Mouse (Mus musculus) neural tube, embryonic 11.5 days (tissue): ENCODE measurements around the gene Elovl6. TPM values are rescaled to one million over a fixed set of nuclear protein-coding genes. Genes with fewer than 3 reads are reported as not detected.

Experiments used
- ATAC-seq: fragments of 200-750 bp; cut with Nextera tagmentation; 2 replicates; pipeline ENCODE4 v1.8.0; 2017; ENCODE audit warnings: moderate number of reproducible peaks, mild to moderate bottlenecking, moderate TSS enrichment, moderate library complexity; ENCODE audit not compliant: insufficient read depth, low FRiP score, low TSS enrichment
- DNase-seq: peaks from one replicate; pipeline ENCODE4 v3.0.0-alpha.2; 2015; ENCODE audit warnings: low spot score
- H3K27ac ChIP-seq: fragments of 300-500 bp; sonication (generic); 2 replicates; pipeline ENCODE4 v1.5.1; 2014; ENCODE audit warnings: low read depth, mild to moderate bottlenecking, low read length
- H3K27me3 ChIP-seq: fragments of 300-500 bp; sonication (generic); 2 replicates; pipeline ENCODE4 v1.6.1; 2014; ENCODE audit warnings: mild to moderate bottlenecking, low read length, mixed read lengths; ENCODE audit not compliant: control insufficient read depth, insufficient read depth
- H3K36me3 ChIP-seq: fragments of 300-500 bp; sonication (generic); 2 replicates; pipeline ENCODE4 v1.6.1; 2014; ENCODE audit warnings: mild to moderate bottlenecking, low read length, moderate library complexity, mixed read lengths; ENCODE audit not compliant: control insufficient read depth, insufficient read depth
- H3K4me1 ChIP-seq: fragments of 300-500 bp; sonication (generic); 2 replicates; pipeline ENCODE4 v1.6.1; 2014; ENCODE audit warnings: low read length, mixed read lengths; ENCODE audit not compliant: control insufficient read depth, insufficient read depth
- H3K4me2 ChIP-seq: fragments of 300-500 bp; sonication (generic); 2 replicates; pipeline ENCODE4 v1.6.1; 2014; ENCODE audit warnings: low read depth, mild to moderate bottlenecking, moderate library complexity
- H3K4me3 ChIP-seq: fragments of 300-500 bp; sonication (generic); 2 replicates; pipeline ENCODE4 v1.5.1; 2014; ENCODE audit warnings: low read depth, low read length
- H3K9ac ChIP-seq: fragments of 300-500 bp; sonication (generic); 2 replicates; pipeline ENCODE4 v1.6.1; 2014; ENCODE audit warnings: mild to moderate bottlenecking, low read length
- H3K9me3 ChIP-seq: fragments of 300-500 bp; sonication (generic); 2 replicates; pipeline ENCODE4 v1.6.1; 2016; ENCODE audit warnings: low read length; ENCODE audit not compliant: control insufficient read depth
- WGBS: fragments of 180-500 bp; shearing (Covaris S2); extraction: QIAGEN DNeasy Blood & Tissue Kit; methylation state at CpG from one replicate; pipeline ENCODE4 v1.1.7; 2014; 5-methylcytosine and 5-hydroxymethylcytosine counted together
- polyA plus RNA-seq: library from polyadenylated mRNA; unstranded; fragments of >200 nt; fragmentation: Nextera tagmentation; extraction: Ambion mirVana; gene quantifications from 2 replicates; pipeline ENCODE4 v1.2.1, GENCODE M21; 2014

Gene Elovl6
- polyA plus RNA-seq, 1 experiment from 2014 or later, result 47.1 TPM

GRCm38 (mm10) chr3:129613756-129614155, 81.6 kb downstream of the Elovl6 start:
- WGBS, result 88% methylated on average over 7 of the region's 7 CpGs
- Histone ChIP-seq H3K4me2 (no peak overlapping the region), H3K4me3 (no peak overlapping the region), H3K36me3 (no peaks in the 10 kb centered on the region), H3K9me3 (no peaks in the 10 kb centered on the region), H3K27ac (no peak overlapping the region), H3K4me1 (no peaks in the 10 kb centered on the region), H3K27me3 (no peaks in the 10 kb centered on the region), H3K9ac (no peak overlapping the region)
- DNase-seq (no peak), ATAC-seq (no peak)

- DNase-seq (no peak), ATAC-seq (no peak)
- H3K4me2 ChIP-seq, result no peak overlapping the region
- no peaks in the 10 kb centered on the region for H3K27me3 ChIP-seq
- H3K4me3 ChIP-seq, result no peak overlapping the region
- H3K4me1 ChIP-seq, result no peaks in the 10 kb centered on the region
- WGBS, result 90% methylated on average over 2 of the region's 2 CpGs
- H3K36me3 ChIP-seq, result no peaks in the 10 kb centered on the region
- no peaks in the 10 kb centered on the region for H3K9me3 ChIP-seq
- no peak overlapping the region for H3K27ac ChIP-seq
- no peak overlapping the region for H3K9ac ChIP-seq
Observed at GRCm38 (mm10) chr3:129614216-129614615, 82.1 kb downstream of the Elovl6 start.

- Histone ChIP-seq H3K9me3 (no peaks in the 10 kb centered on the region), H3K4me1 (no peaks in the 10 kb centered on the region), H3K27ac (no peak overlapping the region), H3K27me3 (no peaks in the 10 kb centered on the region), H3K4me2 (no peak overlapping the region), H3K9ac (no peak overlapping the region), H3K4me3 (no peak overlapping the region), H3K36me3 (no peaks in the 10 kb centered on the region)
- 85% methylated on average over 11 of the region's 11 CpGs for WGBS
- ATAC-seq, result no peak
- DNase-seq, result no peak
Observed at GRCm38 (mm10) chr3:129617450-129617849, 85.3 kb downstream of the Elovl6 start.

- H3K27ac ChIP-seq, result no peak overlapping the region
- no peak overlapping the region for H3K4me2 ChIP-seq
- H3K4me1 ChIP-seq, result no peaks in the 10 kb centered on the region
- DNase-seq (peak; percentile 30), ATAC-seq (no peak; the same call in 1 of the 2 replicates)
- 46% methylated on average over 16 of the region's 16 CpGs for WGBS
- no peaks in the 10 kb centered on the region for H3K9me3 ChIP-seq
- H3K27me3 ChIP-seq, result no peaks in the 10 kb centered on the region
- no peak overlapping the region for H3K4me3 ChIP-seq
- H3K9ac ChIP-seq, result no peak overlapping the region
- no peaks in the 10 kb centered on the region for H3K36me3 ChIP-seq
Observed at GRCm38 (mm10) chr3:129619194-129619775, 87.1 kb downstream of the Elovl6 start.

- Histone ChIP-seq H3K9ac (no peak overlapping the region), H3K4me3 (no peak overlapping the region), H3K27me3 (no peaks in the 10 kb centered on the region), H3K27ac (no peak overlapping the region), H3K4me2 (no peak overlapping the region), H3K9me3 (no peaks in the 10 kb centered on the region), H3K36me3 (0 out of 2 replicates have a peak, but pooled peaks cover 2% of the 10 kb centered on the region), H3K4me1 (no peaks in the 10 kb centered on the region)
- WGBS, result 95% methylated on average over 3 of the region's 3 CpGs
- no peak for ATAC-seq
- DNase-seq, result no peak
Observed at GRCm38 (mm10) chr3:129620802-129621201, 88.6 kb downstream of the Elovl6 start.

- Histone ChIP-seq H3K9me3 (no peaks in the 10 kb centered on the region), H3K4me2 (no peak overlapping the region), H3K9ac (no peak overlapping the region), H3K4me3 (no peak overlapping the region), H3K27me3 (no peaks in the 10 kb centered on the region), H3K27ac (no peak overlapping the region), H3K4me1 (no peaks in the 10 kb centered on the region), H3K36me3 (0 out of 2 replicates have a peak, but pooled peaks cover 2% of the 10 kb centered on the region)
- 72% methylated on average over 5 of the region's 5 CpGs for WGBS
- ATAC-seq (no peak), DNase-seq (no peak)
Observed at GRCm38 (mm10) chr3:129621255-129621654, 89.1 kb downstream of the Elovl6 start.

- ATAC-seq (no peak), DNase-seq (no peak)
- 75% methylated on average over 9 of the region's 9 CpGs for WGBS
Observed at GRCm38 (mm10) chr3:129622120-129622519, 90.0 kb downstream of the Elovl6 start.

GRCm38 (mm10) chr3:129622705-129623104, 90.5 kb downstream of the Elovl6 start:
- H3K9ac ChIP-seq, result no peak overlapping the region
- 89% methylated on average over 5 of the region's 5 CpGs for whole genome bisulfite sequencing
- ATAC-seq (no peak), DNase-seq (no peak)
- no peak overlapping the region for H3K27ac ChIP-seq
- H3K4me1 ChIP-seq, result no peaks in the 10 kb centered on the region
- H3K9me3 ChIP-seq, result no peaks in the 10 kb centered on the region
- no peak overlapping the region for H3K4me2 ChIP-seq
- H3K36me3 ChIP-seq, result 0 out of 2 replicates have a peak, but pooled peaks cover 2% of the 10 kb centered on the region
- H3K4me3 ChIP-seq, result no peak overlapping the region
- no peaks in the 10 kb centered on the region for H3K27me3 ChIP-seq

More at GRCm38 (mm10) chr3:129622120-129622519, 90.0 kb downstream of the Elovl6 start:
- Histone ChIP-seq H3K27me3 (no peaks in the 10 kb centered on the region), H3K27ac (no peak overlapping the region), H3K4me1 (no peaks in the 10 kb centered on the region), H3K36me3 (0 out of 2 replicates have a peak, but pooled peaks cover 2% of the 10 kb centered on the region), H3K4me3 (no peak overlapping the region), H3K9ac (no peak overlapping the region), H3K4me2 (no peak overlapping the region), H3K9me3 (no peaks in the 10 kb centered on the region)

GRCm38 (mm10) chr3:129624193-129624805, 92.1 kb downstream of the Elovl6 start:
- Histone ChIP-seq H3K4me2 (no peak overlapping the region), H3K4me1 (no peaks in the 10 kb centered on the region), H3K9ac (no peak overlapping the region), H3K36me3 (0 out of 2 replicates have a peak, but pooled peaks cover 2% of the 10 kb centered on the region), H3K27ac (no peak overlapping the region), H3K4me3 (no peak overlapping the region), H3K27me3 (no peaks in the 10 kb centered on the region), H3K9me3 (no peaks in the 10 kb centered on the region)
- ATAC-seq (no peak), DNase-seq (no peak)
- 96% methylated on average over 10 of the region's 10 CpGs for WGBS
